ENCODE assay signal across 24 mouse cellular contexts in genomic region chr17:49975481-49975880, GRCm38 (mm10).
"Had no signal": no experiment of that assay in that cellular context is flagged by ENCODE, and none has a peak within 500 bp of the region (broad histone marks: within the 10 kb centered on the region; RNA-seq: fewer than 3 reads in every experiment).

No protein-coding gene starts in this region.

- H3K36me3 ChIP-seq: hindbrain, embryonic 12.5 days; intestine, embryonic 15.5 days; limb, embryonic 10.5 days; limb, embryonic 12.5 days had no signal

- H3K9ac ChIP-seq: heart, embryonic 12.5 days; hindbrain, embryonic 12.5 days; hindbrain, embryonic 14.5 days; intestine, embryonic 15.5 days; limb, embryonic 12.5 days had no signal

- H3K4me3 ChIP-seq: gastrocnemius, adult 2 months; heart, adult 2 months; heart, embryonic 12.5 days; hindbrain, embryonic 10.5 days; hindbrain, embryonic 12.5 days; intestine, embryonic 15.5 days; layer of hippocampus, adult 2 months; left cerebral cortex, adult 2 months; limb, embryonic 10.5 days; limb, embryonic 12.5 days had no signal

- DNase-seq: gastrocnemius, adult 2 months; gastrocnemius, postnatal 10 days; gastrocnemius, postnatal 25 days; heart, adult 2 months; heart, postnatal 14 days; heart, postnatal 36 days; kidney, adult 18-20 months; kidney, adult 8-10 months; kidney, postnatal 10 days; kidney, postnatal 25 days; kidney, postnatal 4 days had no signal

- H3K4me2 ChIP-seq: heart, embryonic 12.5 days; hindbrain, embryonic 12.5 days; hindbrain, embryonic 14.5 days; intestine, embryonic 15.5 days; limb, embryonic 12.5 days had no signal

- ATAC-seq: forebrain, embryonic 16.5 days; hindbrain, embryonic 16.5 days; inflammation-experienced regulatory T-cells, adult 6 months; intestine, embryonic 15.5 days; intestine, postnatal 0 days had no signal

- H3K27me3 ChIP-seq: heart, embryonic 12.5 days; hindbrain, embryonic 12.5 days; intestine, embryonic 15.5 days; limb, embryonic 12.5 days had no signal

- H3K4me1 ChIP-seq: heart, embryonic 12.5 days; hindbrain, embryonic 10.5 days; hindbrain, embryonic 12.5 days; intestine, embryonic 15.5 days; limb, embryonic 10.5 days had no signal

- H3K27ac ChIP-seq: gastrocnemius, adult 2 months; heart, adult 2 months; hindbrain, embryonic 10.5 days; hindbrain, embryonic 12.5 days; hindbrain, embryonic 14.5 days; intestine, embryonic 15.5 days; layer of hippocampus, adult 2 months; left cerebral cortex, adult 2 months; limb, embryonic 10.5 days; limb, embryonic 12.5 days had no signal

- H3K9me3 ChIP-seq: intestine, embryonic 15.5 days; limb, embryonic 10.5 days had no signal
